Mouse (Mus musculus) liver, embryonic 13.5 days (tissue): Measurements from ENCODE around the gene Polr3gl. TPM values are rescaled to one million over a fixed set of nuclear protein-coding genes. Genes with fewer than 3 reads are reported as not detected.

Source experiments
- ATAC-seq: fragments of 200-750 bp; cut with Nextera tagmentation; 2 replicates; pipeline ENCODE4 v1.8.0; 2017; ENCODE audit warnings: low read depth, mild to moderate bottlenecking, moderate number of reproducible peaks, moderate library complexity
- DNase-seq: peaks from one replicate; pipeline ENCODE4 v3.0.0; 2022
- H3K27ac ChIP-seq: fragments of 300-500 bp; sonication (generic); 2 replicates; pipeline ENCODE4 v1.5.1; 2015; ENCODE audit warnings: moderate library complexity, mild to moderate bottlenecking, inconsistent platforms
- H3K27me3 ChIP-seq: fragments of 300-500 bp; sonication (generic); 2 replicates; pipeline ENCODE4 v1.6.1; 2015; ENCODE audit warnings: mild to moderate bottlenecking, inconsistent platforms
- H3K36me3 ChIP-seq: fragments of 300-500 bp; sonication (generic); 2 replicates; pipeline ENCODE4 v1.6.1; 2015; ENCODE audit warnings: mild to moderate bottlenecking, inconsistent platforms
- H3K4me1 ChIP-seq: fragments of 300-500 bp; sonication (generic); replicated peaks from 2 replicates; pipeline ENCODE4 v1.6.1; 2015; ENCODE audit warnings: inconsistent platforms
- H3K4me2 ChIP-seq: fragments of 300-500 bp; sonication (generic); 2 replicates; pipeline ENCODE4 v1.6.1; 2015; ENCODE audit warnings: inconsistent platforms, mild to moderate bottlenecking, moderate library complexity
- H3K4me3 ChIP-seq: fragments of 300-500 bp; sonication (generic); replicated peaks from 2 replicates; pipeline ENCODE4 v1.5.1; 2015; ENCODE audit warnings: mild to moderate bottlenecking, inconsistent platforms
- H3K9ac ChIP-seq: fragments of 300-500 bp; sonication (generic); 2 replicates; pipeline ENCODE4 v1.6.1; 2015; ENCODE audit warnings: mild to moderate bottlenecking, inconsistent platforms
- H3K9me3 ChIP-seq: fragments of 300-500 bp; sonication (generic); replicated peaks from 2 replicates; pipeline ENCODE4 v1.6.1; 2016; ENCODE audit warnings: inconsistent platforms
- WGBS: fragments of 180-500 bp; shearing (Covaris S2); methylation state at CpG from one replicate; pipeline ENCODE4 v1.1.7; 2015; ENCODE audit not compliant: insufficient replicate concordance; 5-methylcytosine and 5-hydroxymethylcytosine counted together
- polyA plus RNA-seq: library from polyadenylated mRNA; unstranded; fragments of >200 nt; fragmentation: Nextera tagmentation; extraction: Ambion mirVana; gene quantifications from 2 replicates; pipeline ENCODE4 v1.2.1, GENCODE M21; 2015

The Polr3gl gene
- polyA plus RNA-seq, 1 experiment from 2014 or later: 13.0 TPM

- no peak for DNase-seq
Observed at GRCm38 (mm10) chr3:96539316-96539715, 54.7 kb downstream of the Polr3gl start.

GRCm38 (mm10) chr3:96534300-96534699, 59.7 kb downstream of the Polr3gl start:
- no peak overlapping the region for H3K4me3 ChIP-seq
- no peaks in the 10 kb centered on the region for H3K36me3 ChIP-seq
- no peak overlapping the region for H3K4me2 ChIP-seq
- H3K27ac ChIP-seq: no peak overlapping the region
- DNase-seq: no peak
- WGBS: 47% methylated on average over 2 of the region's 2 CpGs
- ATAC-seq: no peak
- H3K9me3 ChIP-seq: no peaks in the 10 kb centered on the region
- no peak overlapping the region for H3K9ac ChIP-seq
- H3K27me3 ChIP-seq: peaks cover 16% of the 10 kb centered on the region
- H3K4me1 ChIP-seq: no peaks in the 10 kb centered on the region

More at GRCm38 (mm10) chr3:96539316-96539715, 54.7 kb downstream of the Polr3gl start:
- Histone ChIP-seq H3K27ac (no peak overlapping the region), H3K4me2 (no peak overlapping the region), H3K4me1 (no peaks in the 10 kb centered on the region), H3K27me3 (peaks cover 4% of the 10 kb centered on the region; the same call in 1 of the 2 replicates), H3K4me3 (no peak overlapping the region), H3K9me3 (no peaks in the 10 kb centered on the region), H3K9ac (no peak overlapping the region), H3K36me3 (no peaks in the 10 kb centered on the region)
- WGBS: 52% methylated on average over 2 of the region's 2 CpGs
- ATAC-seq: no peak

- H3K9me3 ChIP-seq: no peaks in the 10 kb centered on the region
- no peak overlapping the region for H3K4me2 ChIP-seq
- H3K9ac ChIP-seq: no peak overlapping the region
- H3K27ac ChIP-seq: no peak overlapping the region
- no peaks in the 10 kb centered on the region for H3K36me3 ChIP-seq
- WGBS: 44% methylated on average over 7 of the region's 7 CpGs
- ATAC-seq: no peak
- no peak overlapping the region for H3K4me3 ChIP-seq
- DNase-seq: no peak
- peaks cover 38% of the 10 kb centered on the region for H3K27me3 ChIP-seq
- H3K4me1 ChIP-seq: peaks cover 5% of the 10 kb centered on the region; the same call in 1 of the 2 replicates
Observed at GRCm38 (mm10) chr3:96532050-96532449, 61.9 kb downstream of the Polr3gl start.

- Histone ChIP-seq H3K27me3 (peaks cover 68% of the 10 kb centered on the region), H3K4me1 (peaks cover 8% of the 10 kb centered on the region; the same call in 1 of the 2 replicates), H3K9me3 (no peaks in the 10 kb centered on the region), H3K9ac (no peak overlapping the region), H3K36me3 (no peaks in the 10 kb centered on the region), H3K27ac (no peak overlapping the region), H3K4me3 (no peak overlapping the region), H3K4me2 (no peak overlapping the region)
- ATAC-seq (no peak), DNase-seq (no peak)
- WGBS: 36% methylated on average over 9 of the region's 9 CpGs
Observed at GRCm38 (mm10) chr3:96528506-96528905, 65.5 kb downstream of the Polr3gl start.

Other genes with a start within 250 kb of the Polr3gl start
- gene BC107364, start 141.9 kb downstream of the Polr3gl start, polyA plus RNA-seq: not detected in 2 replicates
- gene Hfe2, start 69.0 kb downstream of the Polr3gl start, polyA plus RNA-seq: 1.3 and 1.7 TPM in 2 replicates
- gene Txnip, start 36.2 kb downstream of the Polr3gl start, polyA plus RNA-seq: 29.7 and 29.9 TPM in 2 replicates
- gene Gm16253, start 17.2 kb downstream of the Polr3gl start, polyA plus RNA-seq: 0.29 TPM in 1 of 2 replicates, not detected in the other
- gene Ankrd34a, start 2.5 kb upstream of the Polr3gl start, polyA plus RNA-seq: 0.12 and 0.14 TPM in 2 replicates
- gene Lix1l, start 7.0 kb upstream of the Polr3gl start, polyA plus RNA-seq: 0.73 and 0.87 TPM in 2 replicates
- 78.8 and 87.7 TPM in 2 replicates for gene Rbm8a, start 35.8 kb upstream of the Polr3gl start, polyA plus RNA-seq
- gene Pex11b, start 41.2 kb upstream of the Polr3gl start, polyA plus RNA-seq: 19.8 and 22.2 TPM in 2 replicates
- 0.02 TPM in 1 of 2 replicates, not detected in the other for gene Gm42957, start 41.3 kb upstream of the Polr3gl start, polyA plus RNA-seq
- 0.13 and 0.24 TPM in 2 replicates for gene Itga10, start 51.4 kb upstream of the Polr3gl start, polyA plus RNA-seq
- gene Ankrd35, start 76.0 kb upstream of the Polr3gl start, polyA plus RNA-seq: 0.38 and 0.59 TPM in 2 replicates
- 6.1 and 8.5 TPM in 2 replicates for gene Pias3, start 102.2 kb upstream of the Polr3gl start, polyA plus RNA-seq
- gene Nudt17, start 114.4 kb upstream of the Polr3gl start, polyA plus RNA-seq: 0.94 and 1.0 TPM in 2 replicates
- 25.5 and 27.6 TPM in 2 replicates for gene Polr3c, start 133.4 kb upstream of the Polr3gl start, polyA plus RNA-seq
- 29.7 and 36.5 TPM in 2 replicates for gene Rnf115, start 133.5 kb upstream of the Polr3gl start, polyA plus RNA-seq
- gene Pdzk1, start 235.1 kb upstream of the Polr3gl start, polyA plus RNA-seq: 8.2 and 9.4 TPM in 2 replicates
- 0.14 and 0.16 TPM in 2 replicates for gene Cd160, start 235.2 kb upstream of the Polr3gl start, polyA plus RNA-seq